Mouse (Mus musculus) liver, adult (tissue): Measurements from ENCODE around the gene Vasp.

Experiments
- GATA4 ChIP-seq: IDR thresholded peaks from 2 replicates; pipeline ENCODE4 v1.6.1; 2014; ENCODE audit warnings: mild to moderate bottlenecking, low read length; ENCODE audit not compliant: insufficient replicate concordance

Gene Vasp

GRCm38 (mm10) chr7:19295503-19296185 lies 24.0 kb upstream of the Vasp start:
- TF ChIP-seq GATA4, result no peak

- TF ChIP-seq GATA4, result no peak
These were observed 19.5 kb upstream of the Vasp start for GRCm38 (mm10) chr7:19290969-19291596.

GRCm38 (mm10) chr7:19284763-19285162 lies 13.1 kb upstream of the Vasp start:
- no peak for TF ChIP-seq GATA4

GRCm38 (mm10) chr7:19283406-19283804 lies 11.8 kb upstream of the Vasp start:
- TF ChIP-seq GATA4, result no peak

GRCm38 (mm10) chr7:19282791-19283405 lies 11.3 kb upstream of the Vasp start:
- TF ChIP-seq GATA4, result no peak

GRCm38 (mm10) chr7:19282385-19282784 lies 10.8 kb upstream of the Vasp start, which contains the start of gene Rtn2:
TSS of gene Rtn2 (plus strand) at chr7:19282624.
- TF ChIP-seq GATA4, result no peak

GRCm38 (mm10) chr7:19279581-19280114 lies 8.0 kb upstream of the Vasp start, which contains the start of gene Ppm1n:
TSS of gene Ppm1n (minus strand) at chr7:19280064.
- TF ChIP-seq GATA4, result no peak

- TF ChIP-seq GATA4, result no peak
These were observed 7.4 kb upstream of the Vasp start for GRCm38 (mm10) chr7:19279052-19279451.

- no peak for TF ChIP-seq GATA4
These were observed 4.6 kb upstream of the Vasp start for GRCm38 (mm10) chr7:19276253-19276652.

- TF ChIP-seq GATA4, result no peak
These were observed 652 bp upstream of the Vasp start for GRCm38 (mm10) chr7:19272173-19272764.

GRCm38 (mm10) chr7:19270509-19271237 lies 944 bp downstream of the Vasp start:
- no peak for TF ChIP-seq GATA4

- TF ChIP-seq GATA4, result no peak
These were observed 1.7 kb downstream of the Vasp start for GRCm38 (mm10) chr7:19269721-19270441.

- no peak for TF ChIP-seq GATA4
These were observed 2.5 kb downstream of the Vasp start for GRCm38 (mm10) chr7:19268993-19269681.

GRCm38 (mm10) chr7:19267051-19267450 lies 4.6 kb downstream of the Vasp start:
- no peak for TF ChIP-seq GATA4
